Mouse (Mus musculus) ovary, postnatal 36 days (tissue): ENCODE measurements at regions not wholly inside any gene's neighbourhood (a gene's known extent, or its start where the extent isn't known, plus 50 kb on each side); places are given as distances from the start of the nearest gene placed in this dataset.
A peak's percentile ranks its signal among the peaks of the same experiment; 100 is the strongest.
"Not testable (repeated sequence)": the region's sequence is repeated elsewhere in the genome, so short reads cannot be mapped to it uniquely, and the experiment has no call there.

Experiments
- DNase-seq: peaks from one replicate; pipeline ENCODE4 v3.0.0; 2022; ENCODE audit warnings: low spot score, mixed read lengths

DNA sequence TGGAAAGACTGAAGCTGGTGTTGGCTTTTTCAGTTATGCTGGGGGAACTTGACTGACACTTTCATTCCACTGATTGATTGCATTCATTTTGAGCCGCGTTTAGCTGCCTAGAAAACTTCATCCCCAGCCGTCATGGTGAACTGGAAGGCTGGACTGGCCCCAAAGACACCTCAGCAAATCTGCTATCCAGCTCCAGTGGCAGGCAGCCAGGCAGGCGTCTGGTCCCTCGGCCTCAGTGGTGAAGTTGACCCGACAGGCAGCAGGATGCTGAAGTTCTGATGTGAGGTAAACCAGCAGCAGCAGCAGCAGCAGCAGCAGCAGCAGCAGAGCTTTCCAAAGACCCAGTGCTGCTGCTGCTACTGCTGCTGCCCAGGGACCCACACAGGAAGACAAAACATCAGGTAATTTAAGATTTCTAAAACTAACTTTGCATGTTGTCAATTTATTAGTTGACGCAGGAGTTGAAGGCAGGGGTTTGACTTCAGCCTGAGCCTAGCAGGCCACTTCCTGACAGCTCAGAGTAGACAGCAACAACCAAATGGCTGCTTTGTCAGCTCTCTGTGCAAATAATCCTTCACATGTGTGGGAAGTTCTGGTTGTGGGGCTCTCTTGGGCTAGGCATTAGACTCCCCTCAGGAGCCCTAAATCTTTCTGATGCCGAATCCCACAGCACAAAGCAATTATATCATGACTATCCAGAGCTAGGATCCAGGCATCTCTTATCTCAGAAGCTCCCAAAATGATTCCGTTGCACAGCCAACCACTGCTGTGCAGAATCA, 200.4 kb upstream of the Nhs start:
- peak; percentile 7 for DNase-seq

DNA sequence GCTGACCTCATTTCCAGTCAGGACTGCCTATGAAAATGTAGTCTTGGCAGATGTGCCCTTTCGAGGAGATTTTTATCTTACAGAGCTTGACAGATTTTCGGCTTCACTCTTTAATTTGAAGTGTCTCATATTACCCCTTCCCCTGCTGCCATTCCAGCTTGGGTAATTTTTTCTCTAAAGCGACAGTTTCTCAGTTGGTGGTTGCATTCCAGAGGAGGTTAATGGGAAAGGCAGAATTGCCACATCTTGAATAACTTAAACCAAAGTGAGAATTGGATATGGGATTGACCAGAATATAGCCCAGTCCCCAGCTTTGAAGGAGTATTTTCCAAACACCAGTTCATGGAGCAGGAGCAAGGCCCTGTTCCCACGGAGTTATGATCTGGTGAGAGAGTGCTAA, 188.8 kb upstream of the Nhs start:
- no peak for DNase-seq

DNA sequence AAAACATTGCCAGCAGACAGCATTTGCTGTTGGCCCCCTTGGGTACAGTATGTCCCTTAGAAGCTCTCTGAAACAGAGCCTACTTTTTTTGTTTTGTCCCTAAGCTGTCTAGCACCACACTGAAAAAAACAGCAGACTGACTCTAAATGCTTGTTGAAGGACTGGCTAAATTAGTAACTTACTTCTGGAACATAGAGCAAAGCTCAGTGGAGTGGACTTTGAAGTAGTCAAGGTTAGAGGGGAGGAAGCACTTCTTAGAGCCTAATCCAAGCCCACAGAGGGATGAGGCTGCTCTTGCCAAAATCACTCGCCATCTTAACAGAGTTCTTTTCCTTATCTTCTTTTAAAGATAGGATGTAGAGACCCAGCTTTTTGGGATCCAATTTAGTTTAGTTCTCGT, 188.4 kb upstream of the Nhs start:
- DNase-seq, result no peak

DNA sequence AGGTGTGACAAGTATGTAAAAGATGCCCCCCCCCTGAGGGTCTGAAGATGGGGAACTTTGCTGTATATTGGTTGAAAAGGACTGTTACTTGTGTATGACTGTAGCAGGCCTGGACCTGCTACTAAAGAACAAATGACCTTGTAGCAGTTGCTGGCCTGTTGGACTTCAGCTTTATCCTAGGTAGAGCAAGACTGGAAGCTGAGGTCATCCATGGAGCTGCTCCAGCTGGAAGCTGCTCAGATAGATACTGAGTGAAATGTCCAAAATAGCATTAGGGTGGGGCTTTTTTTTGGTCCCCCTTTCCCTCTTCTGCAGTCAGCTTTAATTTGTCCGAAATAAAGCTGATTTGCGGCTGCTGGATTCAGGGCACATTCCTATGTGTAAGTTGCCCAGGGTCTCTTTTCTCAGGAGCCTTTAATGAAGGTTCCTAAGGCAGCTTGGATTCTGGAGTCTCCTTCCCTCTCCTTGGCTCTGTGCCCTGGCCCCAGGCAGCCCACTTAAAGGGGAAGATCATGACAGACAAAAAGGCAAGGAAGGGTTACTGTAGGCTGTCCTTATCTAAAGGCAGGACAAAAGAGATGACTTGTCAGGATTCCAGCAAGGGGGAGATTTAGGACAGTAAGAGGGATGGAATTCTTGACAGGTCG, 186.1 kb upstream of the Nhs start:
- DNase-seq, result no peak

DNA sequence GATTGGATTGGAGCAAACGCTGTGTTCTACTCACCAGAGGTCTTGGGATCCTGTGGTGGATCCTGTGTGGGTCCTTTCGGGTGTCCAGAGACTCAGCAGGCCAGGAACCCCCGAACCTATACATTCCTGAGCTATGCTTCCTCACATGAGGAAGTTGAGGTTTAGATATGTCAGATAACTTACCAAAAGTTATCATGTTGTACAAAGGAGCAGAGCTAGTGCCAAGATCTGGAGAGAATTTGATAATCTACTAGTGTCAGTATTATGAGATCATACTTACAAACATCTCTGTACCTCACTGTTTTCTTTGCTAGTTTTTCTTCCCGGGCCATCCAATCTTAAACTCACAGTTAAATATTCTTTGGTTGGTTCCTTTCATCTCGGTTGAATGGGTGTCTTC, 172.6 kb upstream of the Nhs start:
- no peak for DNase-seq

DNA sequence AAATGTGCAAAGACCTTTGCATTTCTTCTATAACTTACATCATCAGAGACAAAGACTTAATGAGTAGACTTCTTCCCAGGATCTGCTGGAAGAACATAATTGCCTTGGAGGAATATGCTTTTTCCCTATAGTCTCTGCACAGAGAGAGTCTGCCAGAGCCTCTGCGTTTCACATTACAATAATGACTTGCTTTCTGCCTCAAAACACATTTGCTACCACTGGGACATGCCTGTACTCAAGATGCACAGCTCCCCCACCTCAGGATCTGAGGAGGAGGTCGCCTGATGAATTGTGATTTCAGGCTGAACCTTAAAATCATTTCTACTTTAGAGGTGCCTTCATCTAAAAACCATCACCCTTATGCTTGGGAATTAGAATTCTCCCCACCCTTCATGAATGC, 148.1 kb upstream of the Nhs start:
- no peak for DNase-seq

DNA sequence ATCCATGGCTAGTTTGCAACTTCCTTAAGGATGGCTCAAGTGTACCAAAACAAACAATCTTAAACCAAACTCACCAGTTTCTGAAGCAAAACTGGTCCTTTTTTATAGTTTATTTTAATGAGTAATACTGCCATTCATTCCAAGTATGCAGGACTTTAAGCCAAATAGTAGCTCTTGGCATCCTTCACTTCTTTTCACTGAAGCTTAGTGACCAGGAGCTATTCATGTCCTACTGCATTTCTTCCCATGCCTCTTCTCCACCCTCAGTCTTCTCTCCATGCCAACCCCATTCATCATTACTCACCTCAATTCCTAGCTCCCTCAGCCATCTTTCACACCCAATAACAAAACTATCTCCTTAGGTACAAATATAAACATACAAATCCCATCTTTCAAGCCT, 144.6 kb upstream of the Nhs start:
- no peak for DNase-seq

DNA sequence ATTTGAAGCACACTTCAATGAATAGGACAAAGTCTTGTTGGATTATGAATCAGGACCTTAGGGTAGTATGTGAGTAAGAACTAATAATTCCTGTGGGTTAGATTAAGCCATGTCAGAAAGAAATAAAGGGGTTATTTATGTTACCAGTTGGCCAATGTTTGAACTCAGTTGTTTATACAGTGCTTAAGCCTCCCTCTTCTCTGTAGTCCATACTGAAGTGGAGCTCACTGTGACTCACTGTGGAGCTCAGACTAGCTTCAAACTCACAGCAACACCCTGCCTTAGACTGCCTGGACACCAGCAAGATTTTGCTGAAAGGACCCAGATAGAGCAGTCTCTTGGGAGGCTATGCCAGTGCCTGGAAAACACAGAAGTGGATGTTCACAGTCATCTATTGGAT, 143.3 kb upstream of the Nhs start:
- DNase-seq, result no peak

DNA sequence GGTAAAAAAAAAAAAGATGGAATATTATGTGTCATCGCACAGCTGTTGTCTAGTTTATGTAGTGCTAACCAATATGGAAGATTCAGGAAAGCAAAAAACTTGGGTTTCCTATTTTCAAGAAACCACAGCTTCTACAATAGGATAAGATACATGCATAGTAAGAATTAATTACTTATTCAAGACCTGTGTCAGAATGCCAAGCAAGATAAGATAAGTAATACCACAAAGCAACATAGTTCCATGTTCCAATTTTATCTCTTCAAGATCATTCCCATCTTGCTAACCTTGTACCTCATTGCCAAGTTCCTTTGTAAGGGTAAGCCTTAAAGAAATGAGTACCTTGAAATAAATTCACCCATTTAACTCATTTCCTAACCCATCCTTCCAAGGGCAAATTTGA, 131.7 kb upstream of the Nhs start:
- DNase-seq, result no peak

DNA sequence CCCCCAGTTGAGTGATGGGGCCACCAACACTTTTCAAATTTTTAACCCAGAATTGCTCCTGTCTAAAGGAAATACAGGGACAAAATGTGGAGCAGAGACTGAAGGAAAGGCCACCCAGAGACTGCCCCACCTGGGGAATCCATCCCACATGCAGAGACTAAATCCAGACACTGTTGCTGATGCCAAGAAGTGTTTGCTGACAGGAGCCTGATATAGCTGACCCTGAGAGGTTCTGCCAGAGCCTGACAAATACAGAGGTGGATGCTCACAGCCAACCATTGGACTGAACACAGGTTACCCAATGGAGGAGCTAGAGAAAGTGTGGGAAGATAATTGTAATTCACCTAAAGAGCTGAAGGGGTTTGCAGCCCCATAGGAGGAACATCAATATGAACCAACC, 126.6 kb upstream of the Nhs start:
- not testable (repeated sequence) for DNase-seq

DNA sequence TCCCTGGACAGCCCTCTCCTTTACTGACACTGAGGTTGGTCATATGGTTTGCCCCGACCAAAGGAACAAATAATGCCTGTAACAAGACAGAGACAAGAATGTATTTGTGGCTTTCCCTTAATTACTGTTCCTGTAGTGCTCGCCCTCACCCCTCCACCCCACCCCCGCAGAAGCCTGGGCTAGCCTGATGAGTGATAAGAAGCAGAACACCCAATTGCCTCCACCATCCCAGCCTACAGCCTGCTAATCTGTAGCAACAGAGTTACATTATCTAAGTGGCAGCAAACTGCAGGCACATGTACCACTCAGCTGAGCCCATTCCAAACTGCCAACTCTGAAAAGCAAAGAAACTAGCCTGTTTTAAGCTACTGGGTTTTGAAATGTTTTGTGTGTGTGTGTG, 124.7 kb upstream of the Nhs start:
- no peak for DNase-seq

DNA sequence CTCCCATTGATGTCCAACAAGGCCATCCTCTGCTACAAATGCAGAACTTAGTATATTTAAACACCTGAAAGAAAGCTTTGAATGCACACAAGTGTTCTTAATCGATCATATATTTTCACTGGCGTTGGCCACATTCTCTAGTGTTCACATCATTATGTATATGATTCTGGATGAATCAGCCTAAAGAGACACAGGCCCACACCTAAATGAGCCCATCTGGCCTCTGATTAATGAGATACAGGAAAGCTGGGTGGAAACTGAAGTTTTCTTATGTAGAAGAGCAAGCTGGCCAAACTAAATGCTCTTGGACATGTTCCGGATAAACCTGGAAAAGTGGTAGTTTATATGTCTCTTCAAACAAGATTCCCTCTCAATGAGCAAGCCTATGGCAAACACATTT, 123.2 kb upstream of the Nhs start:
- no peak for DNase-seq

DNA sequence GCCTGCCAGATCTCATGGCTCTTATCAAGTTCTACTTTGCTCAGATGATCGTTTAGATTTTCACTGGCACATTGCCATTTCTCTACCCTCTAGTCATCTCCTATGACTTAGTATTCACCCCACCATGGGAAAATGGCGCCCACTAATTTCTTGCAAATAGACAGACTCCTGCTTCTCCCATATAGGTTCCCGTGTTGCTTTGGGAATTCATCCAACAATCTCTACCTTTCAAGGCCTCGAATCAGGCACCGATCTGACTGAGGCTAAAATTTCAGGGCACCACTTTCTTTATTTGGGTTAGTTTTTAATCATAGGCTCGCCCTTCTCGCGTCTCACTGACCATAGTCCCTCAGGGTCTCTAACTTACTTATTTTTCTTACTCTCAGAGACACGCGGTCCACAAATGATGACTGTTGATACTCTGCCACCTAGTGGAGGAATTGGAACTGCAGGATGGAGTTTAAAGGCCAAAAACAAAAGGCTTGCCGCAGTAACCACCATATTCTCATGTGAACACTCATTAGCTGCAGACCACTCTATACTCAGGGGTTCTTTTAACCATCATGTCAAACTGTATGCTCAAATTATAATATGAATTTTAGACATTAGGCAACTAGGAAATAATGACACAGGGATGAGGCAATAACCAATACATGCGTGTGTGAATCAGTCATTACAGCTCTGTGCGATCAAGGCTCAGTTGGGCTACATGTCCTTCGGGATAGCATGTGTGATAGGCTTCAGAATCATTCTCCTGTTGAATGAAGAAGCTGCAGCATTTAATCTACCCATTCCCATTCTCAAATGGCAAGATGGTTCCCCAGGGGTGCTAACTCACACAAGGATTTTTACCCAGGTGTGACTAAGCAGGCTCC, 119.5 kb upstream of the Nhs start:
- DNase-seq, result peak; percentile 5

DNA sequence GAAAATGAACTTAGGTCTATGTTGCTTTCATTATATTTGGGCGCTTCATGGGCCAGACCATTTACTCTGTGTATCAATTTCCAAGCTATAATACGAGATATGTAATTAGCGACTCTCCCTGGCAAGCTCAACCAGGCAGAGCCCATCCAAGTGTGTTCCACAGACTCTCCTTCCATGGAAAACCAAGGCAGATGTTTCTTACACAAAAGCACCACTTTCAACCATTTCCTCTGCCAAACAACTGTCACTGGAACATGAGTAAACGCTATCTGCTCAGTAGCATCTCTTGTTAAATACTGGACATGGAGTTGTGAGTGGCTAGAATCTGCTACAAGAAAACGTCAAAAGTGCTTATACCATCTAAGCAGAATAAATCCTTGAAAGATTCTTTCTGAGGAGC, 115.1 kb upstream of the Nhs start:
- DNase-seq, result no peak

DNA sequence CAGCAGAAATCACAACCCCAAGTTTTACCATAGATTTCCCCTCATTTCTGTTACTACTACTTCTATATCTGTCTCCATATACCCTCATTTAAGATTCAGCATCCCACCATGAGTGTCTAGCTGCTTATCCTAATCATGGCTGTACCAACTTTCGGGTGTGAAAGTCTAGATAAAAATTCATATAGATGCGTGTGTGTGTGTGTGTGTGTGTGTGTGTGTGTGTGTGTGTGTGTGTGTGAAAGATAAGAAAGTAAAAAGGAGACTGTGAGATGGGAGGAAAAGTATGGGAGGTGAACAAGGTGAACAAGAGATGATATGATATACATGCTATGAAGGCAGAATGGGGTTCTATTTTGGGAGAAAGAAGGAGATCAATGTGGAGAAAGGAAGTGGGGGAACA, 111.7 kb upstream of the Nhs start:
- no peak for DNase-seq

DNA sequence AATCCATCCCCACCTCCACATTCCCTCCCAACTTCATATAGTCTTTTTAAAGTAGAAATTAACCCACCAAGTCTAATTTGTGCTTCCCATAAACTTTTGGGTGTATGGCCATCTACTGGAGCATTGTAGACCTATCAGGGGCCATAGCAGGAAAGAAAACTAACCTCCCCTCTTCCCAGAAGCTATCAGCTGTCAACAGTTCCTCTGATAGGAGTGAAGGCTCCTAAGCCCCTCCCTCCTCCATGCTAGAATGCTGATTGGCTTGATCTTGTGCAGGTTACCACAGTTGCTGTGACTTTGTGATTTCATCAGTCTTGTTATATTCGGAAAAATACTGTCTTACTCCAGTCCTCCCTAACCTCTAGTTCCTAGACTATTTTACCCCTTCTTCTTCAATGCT, 109.4 kb upstream of the Nhs start:
- no peak for DNase-seq

DNA sequence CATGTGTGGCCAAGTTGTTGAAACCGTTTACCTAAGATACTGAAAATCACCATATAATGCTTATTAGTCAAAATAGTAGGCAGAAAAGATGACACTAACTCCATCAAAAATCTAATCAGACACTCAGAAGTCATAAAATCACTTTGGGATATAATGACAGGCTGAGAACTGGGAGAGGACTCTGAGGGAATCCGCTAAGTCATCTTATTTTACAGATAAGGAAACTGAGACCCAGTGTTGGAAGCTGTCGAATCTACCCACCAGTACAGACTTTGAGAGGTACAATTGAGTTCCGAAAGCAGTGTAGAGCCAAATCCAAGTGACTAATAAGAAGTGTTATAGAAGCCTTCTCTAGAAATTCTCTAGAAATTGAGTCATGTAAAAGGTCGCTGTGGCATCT, 108.6 kb upstream of the Nhs start:
- DNase-seq, result no peak

DNA sequence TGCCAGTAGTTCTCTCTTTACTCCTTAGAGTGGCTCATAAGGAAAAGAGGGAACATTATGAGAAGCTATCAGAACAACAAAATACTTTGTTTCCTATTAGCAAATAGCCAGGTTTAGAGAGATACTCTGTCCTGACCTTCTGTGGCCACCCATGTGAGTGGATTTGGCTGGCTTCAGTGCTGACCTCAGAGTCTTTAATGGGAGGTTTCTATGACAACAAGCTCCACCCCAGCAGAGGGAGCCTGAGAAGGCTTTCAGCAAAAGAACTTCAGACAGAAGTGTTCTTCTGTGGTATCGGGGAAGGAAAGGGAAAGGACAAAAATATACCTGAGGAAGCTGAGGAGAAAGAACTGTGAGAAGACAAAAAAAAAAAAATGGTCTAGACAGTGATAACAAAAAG, 108.1 kb upstream of the Nhs start:
- DNase-seq, result peak; percentile 13

DNA sequence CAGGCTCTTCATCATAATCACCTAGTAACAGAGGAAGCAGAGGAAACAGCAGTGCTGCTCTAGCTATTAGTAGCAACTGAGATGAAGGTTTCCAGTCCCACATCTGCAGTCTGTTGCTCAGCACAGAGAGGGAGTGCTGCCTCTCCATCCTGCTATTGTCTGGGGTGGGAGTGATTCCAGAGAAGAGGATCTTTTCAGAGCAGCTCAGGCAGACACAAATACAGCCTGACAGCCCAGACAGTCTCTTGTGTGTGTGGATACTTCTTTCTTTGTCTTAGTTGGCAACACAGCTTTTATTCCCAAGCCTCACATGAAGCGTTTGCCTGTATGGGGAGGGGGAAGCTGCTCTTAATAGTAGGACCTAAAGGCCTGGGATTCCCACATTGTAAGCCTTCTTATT, 107.2 kb upstream of the Nhs start:
- no peak for DNase-seq

DNA sequence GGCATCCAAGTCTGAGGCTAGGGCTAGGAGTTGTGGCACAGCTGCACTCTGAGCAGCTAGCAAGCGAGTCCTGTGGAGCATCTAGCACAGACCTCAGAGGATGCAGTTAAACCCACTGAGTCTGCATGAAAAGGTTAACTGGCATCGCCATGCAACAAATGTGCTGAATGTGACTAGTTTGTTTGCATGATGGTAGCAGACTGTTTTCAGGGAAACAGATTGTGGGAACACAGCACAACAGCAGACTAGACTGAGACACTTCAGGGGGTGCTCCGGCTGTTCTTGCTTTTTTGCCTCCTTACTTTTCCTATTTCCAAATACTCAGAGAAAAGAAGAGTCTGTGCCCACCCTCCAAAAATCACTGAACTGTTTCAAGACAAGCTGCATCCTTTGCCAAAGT, 97.9 kb upstream of the Nhs start:
- no peak for DNase-seq

DNA sequence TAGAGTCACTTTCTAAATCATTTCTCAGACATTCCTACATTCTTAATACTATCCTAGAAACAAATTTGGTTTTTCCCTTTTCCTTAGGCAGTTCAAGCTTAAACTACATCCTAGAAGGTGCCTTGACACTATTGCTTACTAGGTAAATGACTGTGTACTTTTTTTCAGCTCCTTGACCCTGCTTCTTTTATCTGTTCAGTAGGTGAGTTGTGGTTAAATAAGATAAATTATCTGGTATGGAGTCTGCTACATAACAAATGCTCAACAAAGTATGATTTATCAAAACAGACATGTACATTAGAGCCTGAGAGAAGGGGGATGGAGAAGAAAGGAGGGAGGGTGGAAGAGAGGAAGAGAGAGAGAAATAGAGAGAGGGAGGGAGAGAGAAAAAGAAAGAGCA, 96.3 kb upstream of the Nhs start:
- DNase-seq, result no peak

DNA sequence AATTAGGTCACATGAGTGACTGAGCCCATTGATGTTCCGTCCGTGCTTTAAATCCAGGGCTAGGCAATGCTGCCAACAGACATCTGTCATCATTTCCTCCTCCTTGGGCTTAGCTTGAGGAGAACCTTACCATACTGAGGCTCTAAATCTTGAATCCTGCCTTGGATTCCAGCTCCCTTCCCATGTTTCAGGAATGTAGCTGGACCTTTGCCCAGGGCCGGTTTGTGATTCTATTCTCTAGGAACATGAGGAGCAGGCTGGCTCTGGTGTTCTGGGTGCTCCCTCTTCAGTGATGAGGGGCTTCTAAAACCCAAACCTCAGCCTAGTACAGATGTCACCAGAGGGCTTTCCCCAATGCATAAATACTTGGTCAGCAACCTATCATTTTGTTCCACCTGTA, 81.8 kb upstream of the Nhs start:
- no peak for DNase-seq

DNA sequence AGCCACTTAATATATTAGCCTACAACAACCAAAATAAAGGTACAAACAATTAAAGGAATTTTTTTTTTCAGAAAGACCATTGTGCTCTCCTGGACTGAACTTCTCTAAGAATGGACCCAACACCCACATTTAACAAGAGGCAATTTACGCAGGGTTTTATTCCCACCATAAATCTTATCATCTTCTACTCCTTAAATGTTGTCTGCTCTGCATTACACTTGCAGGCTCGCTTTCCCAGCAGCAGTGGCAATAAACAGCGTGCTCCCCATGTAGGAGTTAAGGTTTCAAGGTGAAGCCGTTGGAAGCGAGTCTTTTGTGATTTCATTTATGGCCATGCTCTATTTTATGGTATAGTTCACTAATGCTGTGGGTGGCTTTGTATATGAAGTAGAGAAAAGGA, 76.0 kb upstream of the Nhs start:
- no peak for DNase-seq
